Mouse (Mus musculus): ENCODE measurements at regions not wholly inside any gene's neighbourhood (a gene's known extent, or its start where the extent isn't known, plus 50 kb on each side); places are given as distances from the start of the nearest gene placed in this dataset.

DNA sequence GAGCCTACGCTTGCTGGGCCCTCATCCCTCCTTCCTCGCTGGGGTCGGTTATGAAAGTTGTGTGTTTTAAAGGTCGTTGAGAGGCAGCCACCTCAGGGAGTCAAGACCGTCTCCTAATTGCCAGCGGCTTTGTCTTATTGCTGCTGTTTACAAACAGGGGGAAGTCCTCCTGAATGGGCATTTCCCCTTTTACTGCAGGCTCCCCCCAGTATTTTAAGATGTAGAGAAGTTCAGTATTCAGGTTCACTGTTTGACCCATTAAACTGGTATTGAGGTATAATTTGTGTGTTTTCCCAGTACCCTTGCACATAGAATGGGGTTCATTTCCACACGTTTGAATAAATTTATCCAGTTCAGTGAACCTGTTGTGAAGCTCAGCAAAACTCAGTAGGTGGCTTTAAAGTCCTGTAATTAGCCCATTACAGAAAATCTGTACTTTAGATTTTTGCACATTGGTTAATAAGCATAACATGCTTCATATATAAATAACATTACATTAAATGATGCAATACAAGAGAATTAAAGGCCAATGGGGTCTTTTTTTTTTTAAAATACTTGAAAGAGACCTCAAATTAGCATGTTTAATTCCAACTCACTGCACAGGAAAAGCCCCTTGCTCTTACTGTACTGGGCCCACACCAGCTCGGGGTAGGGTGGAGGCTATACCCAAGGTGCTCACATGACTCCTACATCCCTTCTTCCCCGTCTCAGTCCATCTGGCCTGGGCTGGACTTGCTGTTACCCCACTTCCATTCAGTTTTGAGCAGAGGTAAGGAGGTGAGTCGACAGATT lies 63.7 kb downstream of the Nkx2-1 start:
- no peak for DNase-seq (ENCODE audit: extremely low spot score in 1 of 2, low spot score in 1 of 2)

DNA sequence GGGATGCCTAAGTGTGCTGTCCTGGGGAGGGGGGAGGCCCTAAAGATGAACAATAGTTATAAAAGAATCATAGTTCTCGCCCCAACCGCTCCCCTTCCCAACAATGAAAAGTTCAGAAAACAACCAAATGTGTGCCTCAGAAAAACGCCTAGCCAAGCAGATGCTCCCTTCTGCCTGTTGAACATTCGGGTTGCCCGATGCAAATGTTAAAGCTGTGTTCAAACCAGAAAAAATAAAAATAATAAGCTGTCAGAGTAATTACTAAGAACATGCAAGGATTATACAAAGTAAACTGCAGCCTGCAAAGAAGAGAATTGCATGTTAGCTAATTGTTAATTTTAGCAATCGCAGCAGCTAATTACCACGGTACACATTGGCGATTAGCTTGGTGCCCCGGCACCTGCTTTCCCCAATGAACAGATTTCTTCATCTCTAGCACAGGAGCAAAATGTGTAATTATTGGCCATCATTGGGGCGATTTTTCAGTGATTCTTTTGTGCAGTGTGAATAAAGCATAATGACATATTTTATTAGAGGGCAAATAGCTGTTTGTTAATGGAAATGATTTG lies 65.7 kb downstream of the Nkx2-1 start:
- no peak for DNase-seq (ENCODE audit: extremely low spot score in 1 of 2, low spot score in 1 of 2)

DNA sequence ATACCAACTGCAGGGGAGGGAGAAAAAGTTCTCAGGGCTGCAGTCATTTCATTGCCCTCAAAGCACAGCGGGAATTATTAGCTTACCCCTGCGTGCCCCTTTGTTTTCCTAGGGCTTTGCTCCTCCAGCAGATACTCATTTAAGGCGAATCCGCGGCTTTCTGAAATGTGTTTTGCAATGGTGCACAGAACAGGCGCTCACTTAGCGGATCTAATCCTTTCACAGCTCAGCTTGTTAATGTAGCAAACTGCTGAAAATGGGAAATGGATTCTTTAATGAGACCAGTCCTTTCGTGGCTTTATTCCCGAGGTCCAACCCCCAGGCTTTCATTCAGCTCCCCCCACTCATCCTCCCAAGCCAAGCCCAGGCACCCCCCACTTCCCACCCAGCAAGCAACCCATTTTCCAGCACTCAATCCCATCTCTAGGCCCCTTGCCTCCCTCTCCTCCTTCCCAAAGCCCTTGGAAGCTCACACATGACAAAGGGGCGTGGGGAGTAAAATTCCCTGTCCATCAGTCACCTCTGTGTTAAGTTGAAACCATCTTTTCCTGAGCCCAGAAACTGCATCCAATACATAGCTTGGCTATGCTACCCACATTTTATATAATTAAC lies 77.1 kb downstream of the Nkx2-1 start:
- DNase-seq (ENCODE audit: extremely low spot score in 1 of 2, low spot score in 1 of 2): no peak

DNA sequence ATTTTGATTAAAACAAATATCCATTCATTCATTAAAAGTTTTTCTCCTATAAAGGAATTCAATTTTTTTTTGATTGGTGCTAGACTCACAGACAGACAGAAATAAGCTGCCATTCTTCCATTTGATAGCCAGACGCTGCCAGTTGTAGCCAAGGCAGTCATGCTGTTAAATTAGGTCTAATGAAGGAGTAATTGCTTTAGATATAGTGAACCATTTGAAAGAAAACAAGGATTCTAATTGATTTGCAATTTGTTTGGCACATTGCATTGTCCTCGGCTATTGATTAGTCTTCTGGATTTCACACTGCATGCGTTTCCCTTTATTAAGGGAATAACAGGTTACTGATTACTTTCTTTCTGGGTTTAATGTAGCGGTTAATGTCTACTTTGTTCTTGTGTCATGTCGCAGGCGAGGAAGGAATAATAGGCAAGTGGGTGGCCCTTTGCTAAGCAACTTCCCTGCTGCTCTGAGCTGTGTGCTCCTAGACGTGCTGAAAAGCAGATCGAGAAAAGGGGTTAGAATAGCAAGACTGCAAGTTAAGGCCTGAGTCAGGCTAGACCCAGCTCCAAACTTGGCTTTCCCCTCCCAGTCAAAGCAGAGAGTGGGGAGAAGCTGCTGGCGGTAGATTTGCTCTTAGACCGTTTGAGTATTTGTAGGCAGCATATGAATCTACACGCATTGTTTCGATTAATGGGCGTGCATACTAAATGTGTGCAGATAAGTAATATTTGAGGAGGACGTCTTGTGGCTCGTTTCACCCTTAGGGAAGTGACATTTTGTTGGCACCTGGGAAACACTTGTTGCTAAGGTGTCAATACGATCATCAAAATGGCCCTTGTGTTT lies 77.8 kb downstream of the Nkx2-1 start:
- DNase-seq (ENCODE audit: extremely low spot score in 1 of 2, low spot score in 1 of 2): no peak

DNA sequence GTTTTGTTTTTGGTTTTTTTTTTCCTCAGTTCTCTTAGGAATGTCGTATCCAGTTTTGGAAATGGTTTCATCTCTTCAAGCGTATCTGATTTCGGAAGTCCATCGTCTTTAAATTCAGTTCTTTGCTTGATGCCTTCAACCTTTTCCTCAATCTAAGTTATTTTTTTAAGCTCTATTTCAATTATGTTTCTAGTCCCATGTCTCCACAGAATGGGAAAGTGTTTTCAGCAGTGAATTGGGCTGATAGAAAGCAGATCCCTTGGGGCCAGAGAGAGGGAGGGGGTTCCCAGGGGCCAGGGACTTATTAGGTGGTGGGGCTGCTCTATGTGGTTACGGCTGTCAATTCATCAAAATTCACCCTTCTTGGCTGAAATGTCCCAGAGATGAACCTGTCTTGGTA lies 78.8 kb downstream of the Nkx2-1 start:
- no peak for DNase-seq (ENCODE audit: extremely low spot score in 1 of 2, low spot score in 1 of 2)

- DNase-seq (ENCODE audit: extremely low spot score in 1 of 2, low spot score in 1 of 2): no peak
Measured at GRCm38 (mm10) chr12:56457356-56457755, 79.4 kb downstream of the Nkx2-1 start.

- DNase-seq (ENCODE audit: extremely low spot score in 1 of 2, low spot score in 1 of 2): no peak
Measured at GRCm38 (mm10) chr12:56450261-56450660, 86.4 kb downstream of the Nkx2-1 start.

- DNase-seq (ENCODE audit: extremely low spot score in 1 of 2, low spot score in 1 of 2): no peak
Measured at GRCm38 (mm10) chr12:56448786-56449564, 87.7 kb downstream of the Nkx2-1 start.

- no peak for DNase-seq (ENCODE audit: extremely low spot score in 1 of 2, low spot score in 1 of 2)
Measured at GRCm38 (mm10) chr12:56441166-56441817, 95.4 kb downstream of the Nkx2-1 start.

- no peak for DNase-seq (ENCODE audit: extremely low spot score in 1 of 2, low spot score in 1 of 2)
Measured at GRCm38 (mm10) chr12:56440068-56440847, 94.6 kb upstream of the Mbip start.

DNA sequence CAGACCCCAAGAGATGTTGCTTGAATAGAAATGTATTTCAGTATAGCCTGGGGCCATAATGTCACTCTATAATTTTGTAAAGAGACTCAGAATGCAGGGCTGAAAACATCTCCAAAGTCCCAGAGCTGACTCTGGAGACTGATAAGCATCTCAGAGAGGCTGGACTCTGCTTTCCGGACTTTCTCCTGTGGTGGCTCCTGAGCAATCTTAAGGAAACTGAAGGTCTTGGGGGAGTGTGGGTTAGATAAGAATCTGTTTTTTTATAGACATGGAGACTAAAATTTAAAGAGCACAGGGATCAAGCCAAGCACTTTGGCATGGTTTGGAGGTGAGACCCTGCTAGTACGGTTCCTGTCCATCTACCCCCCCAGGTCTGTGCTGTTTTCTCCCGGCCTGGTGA lies 92.7 kb upstream of the Mbip start:
- DNase-seq (ENCODE audit: extremely low spot score in 1 of 2, low spot score in 1 of 2): no peak

- DNase-seq (ENCODE audit: extremely low spot score in 1 of 2, low spot score in 1 of 2): no peak
Measured at GRCm38 (mm10) chr12:56437975-56438374, 92.3 kb upstream of the Mbip start.

- DNase-seq (ENCODE audit: extremely low spot score in 1 of 2, low spot score in 1 of 2): no peak
Measured at GRCm38 (mm10) chr12:56426681-56427246, 81.1 kb upstream of the Mbip start.

DNA sequence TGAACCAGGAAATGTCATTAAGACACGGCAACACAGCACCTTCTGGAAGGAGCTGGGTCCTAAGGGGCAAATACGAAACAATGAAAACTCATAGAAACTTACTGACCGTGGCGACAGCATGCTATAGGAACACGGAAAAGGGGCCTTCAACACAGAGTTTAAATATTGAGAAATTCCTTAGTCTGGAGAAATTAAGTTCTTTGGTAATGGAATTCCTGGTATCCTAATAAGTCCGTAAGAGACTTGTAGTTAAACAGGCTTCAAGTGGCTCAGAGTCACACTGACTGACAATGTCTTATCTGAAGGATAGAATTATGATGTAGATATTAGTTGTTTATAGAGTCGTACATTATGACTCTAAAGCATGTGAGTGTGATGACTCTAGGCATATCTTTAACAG lies 70.4 kb upstream of the Mbip start:
- no peak for DNase-seq (ENCODE audit: extremely low spot score in 1 of 2, low spot score in 1 of 2)

- peak; percentile 10 to 44 for DNase-seq (ENCODE audit: extremely low spot score in 1 of 2, low spot score in 1 of 2)
Measured at GRCm38 (mm10) chr12:56414861-56415765, 69.4 kb upstream of the Mbip start.

GRCm38 (mm10) chr12:56405658-56406057 lies 60.0 kb upstream of the Mbip start:
- no peak for DNase-seq (ENCODE audit: extremely low spot score in 1 of 2, low spot score in 1 of 2)

DNA sequence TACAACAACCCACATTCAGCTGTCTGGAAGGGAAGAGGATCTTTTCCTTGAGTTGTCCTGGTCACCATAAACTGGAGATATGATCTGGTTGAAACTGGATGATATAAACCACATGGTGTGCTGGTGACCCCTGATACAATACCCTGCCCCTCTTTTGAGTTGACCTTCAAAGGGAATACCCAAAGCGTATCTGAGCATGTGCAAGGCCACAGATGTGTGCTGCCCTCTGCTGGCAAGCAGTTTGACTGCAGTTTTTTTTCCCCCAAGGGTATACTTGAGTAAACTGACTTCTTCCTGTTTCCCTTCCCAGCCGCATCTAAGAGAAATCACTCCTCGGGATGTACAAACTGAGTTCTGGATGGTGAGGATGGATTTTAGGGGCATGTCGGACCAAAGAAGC lies 59.1 kb upstream of the Mbip start:
- DNase-seq (ENCODE audit: extremely low spot score in 1 of 2, low spot score in 1 of 2): peak; percentile 11 to 60

DNA sequence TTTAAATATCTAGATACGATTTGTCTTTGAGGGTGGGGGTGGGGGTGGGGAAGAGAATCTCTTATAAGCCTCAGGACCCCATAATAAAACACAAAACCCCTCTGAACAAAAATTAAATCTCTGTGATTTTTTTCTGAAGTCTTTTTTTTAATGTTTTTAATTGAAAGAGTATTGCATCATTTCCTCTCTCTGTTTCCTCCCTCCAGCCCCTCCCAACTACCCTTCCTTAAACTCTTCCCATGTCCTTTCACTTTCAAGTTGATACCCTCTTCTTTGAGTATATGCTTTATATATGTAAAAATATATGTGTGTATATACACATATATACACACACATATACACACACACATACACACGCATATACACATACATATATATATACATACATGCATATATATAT lies 58.6 kb upstream of the Mbip start:
- DNase-seq (ENCODE audit: extremely low spot score in 1 of 2, low spot score in 1 of 2): no peak

Measured in layer of hippocampus, postnatal 25 days (tissue).